Mouse (Mus musculus): Measurements from ENCODE around the gene Stx8. TPM values are rescaled to one million over a fixed set of nuclear protein-coding genes. Genes with fewer than 3 reads are reported as not detected.
A peak's percentile ranks its signal among the peaks of the same experiment; 100 is the strongest.

The Stx8 gene
- polyA plus RNA-seq, 1 experiment = 43.9 TPM

DNA sequence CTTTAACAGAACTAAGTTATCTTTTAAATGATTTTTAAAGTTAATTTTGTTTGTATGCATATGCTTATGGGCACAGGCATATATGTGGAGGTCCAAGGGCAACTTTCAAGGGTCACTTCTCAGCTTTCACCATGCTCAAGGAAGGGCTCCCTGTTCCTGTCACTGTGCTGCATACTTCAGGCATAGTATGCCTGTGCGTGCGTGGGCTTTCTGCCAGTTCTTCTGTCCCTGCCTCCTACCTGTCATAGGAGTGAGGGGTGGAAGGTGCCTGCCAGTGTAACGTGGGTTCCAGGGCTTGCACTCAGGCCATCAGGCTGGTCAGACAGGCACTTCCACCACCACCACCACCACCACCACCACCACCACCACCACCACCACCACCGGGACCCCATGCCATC lies 206.7 kb downstream of the Stx8 start:
- peaks cover 3% of the 10 kb centered on the region for H3K4me1 ChIP-seq (ENCODE audit: control insufficient read depth, insufficient read depth, low read length)
- H3K4me3 ChIP-seq (ENCODE audit: insufficient read depth, low read length) = no peak overlapping the region
- H3K27ac ChIP-seq (ENCODE audit: insufficient read depth, low read length) = no peak overlapping the region
- TF ChIP-seq CTCF (IDR thresholded peaks at IDR 0.05; ENCODE audit: borderline replicate concordance, insufficient read depth, low read length) = no peak
- TF ChIP-seq POLR2A (IDR thresholded peaks at IDR 0.05; ENCODE audit: low read depth, low read length) = no peak

DNA sequence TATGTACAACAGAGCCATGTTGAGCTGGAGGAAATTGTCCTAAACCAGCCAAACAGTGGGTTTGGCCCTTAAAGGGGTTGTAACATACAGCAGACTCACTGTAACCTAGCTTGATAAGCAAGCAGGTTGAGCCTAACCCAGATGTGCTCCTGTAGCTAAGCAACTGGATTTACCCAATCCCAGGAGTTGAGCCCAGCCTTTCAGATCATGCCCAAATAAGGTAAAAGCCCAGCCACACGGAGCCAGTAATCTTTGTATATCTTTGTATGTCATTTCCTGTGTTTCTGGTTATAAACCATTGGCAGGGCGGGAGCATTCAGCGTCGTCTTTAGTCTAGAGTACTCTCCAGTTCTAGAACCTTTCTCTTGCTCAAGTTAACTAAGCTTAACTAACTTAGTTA lies 210.6 kb downstream of the Stx8 start:
- no peak for TF ChIP-seq CTCF (IDR thresholded peaks at IDR 0.05; ENCODE audit: borderline replicate concordance, insufficient read depth, low read length)
- no peak for TF ChIP-seq POLR2A (IDR thresholded peaks at IDR 0.05; ENCODE audit: low read depth, low read length)
- H3K4me1 ChIP-seq (ENCODE audit: control insufficient read depth, insufficient read depth, low read length) = peaks cover 3% of the 10 kb centered on the region; the same call in 1 of the 2 replicates
- no peak overlapping the region for H3K4me3 ChIP-seq (ENCODE audit: insufficient read depth, low read length)
- H3K27ac ChIP-seq (ENCODE audit: insufficient read depth, low read length) = no peak overlapping the region

DNA sequence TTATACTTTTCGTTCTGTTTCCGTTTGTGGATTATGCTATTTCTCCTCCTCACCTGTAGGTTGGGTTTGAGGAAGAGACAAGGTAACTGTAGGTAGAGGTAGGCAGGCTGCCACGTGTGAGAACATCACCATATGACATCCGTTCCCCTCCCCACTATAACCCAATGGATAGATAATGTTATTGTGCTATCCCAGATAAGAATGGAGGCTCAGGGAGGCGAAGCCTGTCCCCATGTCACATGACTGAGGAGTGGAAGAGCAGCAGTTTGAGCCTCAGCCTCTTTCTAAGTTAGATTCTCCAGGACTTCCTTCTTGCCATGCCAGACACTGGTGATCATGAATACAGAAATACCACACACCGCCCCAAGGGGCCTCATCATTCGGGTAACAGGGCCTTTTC lies 211.4 kb downstream of the Stx8 start:
- Histone ChIP-seq H3K4me3 (ENCODE audit: insufficient read depth, low read length) (no peak overlapping the region), H3K4me1 (ENCODE audit: control insufficient read depth, insufficient read depth, low read length) (peaks cover 3% of the 10 kb centered on the region; the same call in 1 of the 2 replicates), H3K27ac (ENCODE audit: insufficient read depth, low read length) (no peak overlapping the region)
- no peak for TF ChIP-seq CTCF (IDR thresholded peaks at IDR 0.05; ENCODE audit: borderline replicate concordance, insufficient read depth, low read length)
- no peak for TF ChIP-seq POLR2A (IDR thresholded peaks at IDR 0.05; ENCODE audit: low read depth, low read length)

DNA sequence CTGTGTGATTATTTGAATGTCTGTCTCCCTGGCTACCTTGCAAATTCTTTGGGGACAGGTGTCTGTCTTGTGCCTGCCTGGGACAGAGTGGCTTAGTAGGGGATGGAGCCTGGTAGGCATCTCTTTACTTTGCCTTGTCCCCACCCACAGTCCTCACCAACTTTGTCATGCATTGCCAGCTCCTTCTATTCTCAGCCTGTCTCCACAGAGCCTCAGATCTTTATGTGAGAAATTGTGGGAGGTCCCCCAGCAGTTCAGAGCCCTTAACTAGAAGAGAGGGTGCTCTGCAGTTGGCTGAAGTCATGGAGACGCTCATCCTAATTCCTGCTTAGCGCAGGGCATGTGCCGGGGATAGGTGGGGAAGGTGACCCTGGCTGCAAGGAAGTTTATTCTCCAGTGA lies 219.7 kb downstream of the Stx8 start:
- Histone ChIP-seq H3K4me1 (ENCODE audit: control insufficient read depth, insufficient read depth, low read length) (no peaks in the 10 kb centered on the region), H3K4me3 (ENCODE audit: insufficient read depth, low read length) (no peak overlapping the region), H3K27ac (ENCODE audit: insufficient read depth, low read length) (no peak overlapping the region)
- no peak for TF ChIP-seq CTCF (IDR thresholded peaks at IDR 0.05; ENCODE audit: borderline replicate concordance, insufficient read depth, low read length)
- no peak for TF ChIP-seq POLR2A (IDR thresholded peaks at IDR 0.05; ENCODE audit: low read depth, low read length)

DNA sequence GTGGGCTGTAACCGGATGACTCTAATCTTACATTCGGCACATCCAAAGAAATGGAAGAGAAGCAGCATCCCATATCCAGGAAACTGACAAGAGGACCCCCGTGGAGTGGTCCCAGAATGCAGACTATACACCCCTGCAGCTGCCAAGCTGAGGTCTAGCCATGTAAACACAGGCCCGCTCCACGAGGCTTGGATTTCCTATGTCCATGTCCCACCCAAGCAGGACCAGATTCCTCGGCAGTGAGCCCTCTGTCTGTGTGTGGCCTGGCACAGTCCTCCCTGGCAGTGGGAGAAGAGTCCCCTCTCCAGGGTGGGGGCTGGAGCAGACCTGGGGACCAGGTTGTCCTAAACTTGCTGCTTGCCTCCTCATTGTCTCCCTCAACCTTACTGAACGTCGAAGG lies 221.2 kb downstream of the Stx8 start:
- Histone ChIP-seq H3K4me3 (ENCODE audit: insufficient read depth, low read length) (no peak overlapping the region), H3K27ac (ENCODE audit: insufficient read depth, low read length) (no peak overlapping the region), H3K4me1 (ENCODE audit: control insufficient read depth, insufficient read depth, low read length) (no peaks in the 10 kb centered on the region)
- TF ChIP-seq CTCF (IDR thresholded peaks at IDR 0.05; ENCODE audit: borderline replicate concordance, insufficient read depth, low read length) = no peak
- TF ChIP-seq POLR2A (IDR thresholded peaks at IDR 0.05; ENCODE audit: low read depth, low read length) = no peak

DNA sequence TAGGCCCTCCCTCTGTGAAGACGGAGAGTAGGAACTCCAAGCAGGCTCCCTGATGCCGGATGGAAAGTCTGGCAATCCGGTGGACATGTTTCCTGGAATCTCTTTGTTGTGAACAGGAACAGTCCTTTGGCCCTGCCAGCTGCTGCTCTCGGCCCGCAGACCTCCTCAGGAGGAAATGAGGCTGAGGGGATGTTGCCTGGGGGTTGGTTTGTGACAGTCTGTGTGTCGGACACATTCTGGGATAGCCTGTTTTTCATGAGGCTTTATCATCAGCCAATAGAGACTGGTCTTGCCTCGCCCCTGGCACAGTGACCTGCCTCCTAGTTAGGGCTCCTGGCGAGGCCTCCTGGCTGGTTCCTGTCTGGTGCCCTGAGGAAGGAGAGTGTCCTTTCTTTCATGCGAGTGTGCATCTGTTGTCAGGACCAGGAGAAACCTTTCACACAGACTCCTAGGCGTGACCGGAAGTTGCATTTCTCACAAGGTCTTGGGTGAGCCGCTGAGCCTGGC lies 222.8 kb downstream of the Stx8 start:
- TF ChIP-seq POLR2A (IDR thresholded peaks at IDR 0.05; ENCODE audit: low read depth, low read length) (no peak), CTCF (IDR thresholded peaks at IDR 0.05; ENCODE audit: borderline replicate concordance, insufficient read depth, low read length) (no peak)
- no peak overlapping the region for H3K27ac ChIP-seq (ENCODE audit: insufficient read depth, low read length)
- H3K4me1 ChIP-seq (ENCODE audit: control insufficient read depth, insufficient read depth, low read length) = peaks cover 3% of the 10 kb centered on the region; the same call in 1 of the 2 replicates
- no peak overlapping the region for H3K4me3 ChIP-seq (ENCODE audit: insufficient read depth, low read length)

DNA sequence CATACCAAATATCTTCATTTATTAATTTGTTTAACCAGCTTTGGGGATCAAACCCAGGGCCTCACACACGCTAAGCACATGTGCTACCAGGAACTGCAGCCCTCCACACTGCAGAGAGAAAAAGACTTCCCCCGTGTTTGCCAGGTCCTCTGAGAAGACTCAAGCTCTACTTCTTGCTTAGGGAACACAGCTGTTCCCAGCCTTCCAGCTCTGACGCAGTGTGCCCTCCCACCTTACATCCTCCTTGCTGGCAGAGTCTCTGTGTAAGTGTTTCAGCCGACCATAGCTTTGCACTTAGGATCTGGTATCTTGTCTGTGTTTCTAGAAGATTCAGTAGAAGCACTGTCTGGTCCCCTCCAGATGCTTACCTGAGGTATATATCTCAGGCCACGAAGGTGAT lies 224.9 kb downstream of the Stx8 start:
- H3K4me1 ChIP-seq (ENCODE audit: control insufficient read depth, insufficient read depth, low read length) = peaks cover 16% of the 10 kb centered on the region
- no peak overlapping the region for H3K4me3 ChIP-seq (ENCODE audit: insufficient read depth, low read length)
- no peak for TF ChIP-seq POLR2A (IDR thresholded peaks at IDR 0.05; ENCODE audit: low read depth, low read length)
- TF ChIP-seq CTCF (IDR thresholded peaks at IDR 0.05; ENCODE audit: borderline replicate concordance, insufficient read depth, low read length) = no peak
- H3K27ac ChIP-seq (ENCODE audit: insufficient read depth, low read length) = no peak overlapping the region

DNA sequence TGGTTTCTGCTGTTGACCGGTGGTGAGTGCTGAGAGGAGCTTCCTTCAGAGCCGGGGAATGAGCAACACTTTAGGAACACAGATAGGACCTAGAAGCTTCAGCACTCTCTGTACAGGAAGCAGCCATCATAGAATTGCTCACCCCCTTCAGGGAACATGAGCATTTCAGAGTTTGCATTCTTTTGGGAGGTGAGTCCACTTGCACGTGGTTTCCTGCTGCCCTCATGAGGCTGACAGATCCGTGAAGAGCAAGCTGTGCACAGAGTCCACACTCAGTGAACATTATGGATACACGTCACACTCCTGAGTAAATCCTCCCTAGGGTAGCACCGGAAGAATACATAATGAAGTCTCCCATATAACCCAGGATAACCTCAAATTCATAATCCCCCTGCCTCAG lies 229.2 kb downstream of the Stx8 start:
- peaks cover 17% of the 10 kb centered on the region for H3K4me1 ChIP-seq (ENCODE audit: control insufficient read depth, insufficient read depth, low read length)
- H3K27ac ChIP-seq (ENCODE audit: insufficient read depth, low read length) = no peak overlapping the region
- H3K4me3 ChIP-seq (ENCODE audit: insufficient read depth, low read length) = no peak overlapping the region
- TF ChIP-seq POLR2A (IDR thresholded peaks at IDR 0.05; ENCODE audit: low read depth, low read length) = no peak
- TF ChIP-seq CTCF (IDR thresholded peaks at IDR 0.05; ENCODE audit: borderline replicate concordance, insufficient read depth, low read length) = peak; percentile 65; the same call in 1 of the 2 replicates

DNA sequence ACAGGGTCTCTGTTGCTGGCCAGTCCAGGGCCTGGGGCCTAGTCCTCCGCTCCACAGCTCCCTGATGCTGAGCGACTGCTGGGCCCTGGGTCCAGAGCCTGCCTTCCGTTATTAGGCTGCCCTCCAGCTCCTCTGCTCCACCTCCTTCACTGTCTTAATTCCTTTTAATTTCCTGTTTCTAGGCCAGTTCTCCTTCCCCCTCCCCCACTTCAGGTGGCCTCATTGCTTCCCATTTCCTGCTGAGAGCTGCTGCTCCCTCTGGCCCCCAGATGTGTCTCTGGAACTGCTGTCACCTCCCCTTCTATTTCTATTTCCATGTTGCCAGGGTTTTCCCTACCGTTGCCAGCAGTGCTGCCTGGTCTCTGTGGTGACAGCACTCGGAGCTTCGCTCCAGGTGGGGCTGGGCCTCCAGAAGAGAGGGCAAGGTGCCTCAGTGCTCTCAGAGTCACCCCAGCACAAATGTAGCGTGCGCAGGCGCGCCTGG lies 229.7 kb downstream of the Stx8 start:
- no peak overlapping the region for H3K27ac ChIP-seq (ENCODE audit: insufficient read depth, low read length)
- TF ChIP-seq CTCF (IDR thresholded peaks at IDR 0.05; ENCODE audit: borderline replicate concordance, insufficient read depth, low read length) (no peak), POLR2A (IDR thresholded peaks at IDR 0.05; ENCODE audit: low read depth, low read length) (no peak)
- peaks cover 17% of the 10 kb centered on the region for H3K4me1 ChIP-seq (ENCODE audit: control insufficient read depth, insufficient read depth, low read length)
- H3K4me3 ChIP-seq (ENCODE audit: insufficient read depth, low read length) = no peak overlapping the region

DNA sequence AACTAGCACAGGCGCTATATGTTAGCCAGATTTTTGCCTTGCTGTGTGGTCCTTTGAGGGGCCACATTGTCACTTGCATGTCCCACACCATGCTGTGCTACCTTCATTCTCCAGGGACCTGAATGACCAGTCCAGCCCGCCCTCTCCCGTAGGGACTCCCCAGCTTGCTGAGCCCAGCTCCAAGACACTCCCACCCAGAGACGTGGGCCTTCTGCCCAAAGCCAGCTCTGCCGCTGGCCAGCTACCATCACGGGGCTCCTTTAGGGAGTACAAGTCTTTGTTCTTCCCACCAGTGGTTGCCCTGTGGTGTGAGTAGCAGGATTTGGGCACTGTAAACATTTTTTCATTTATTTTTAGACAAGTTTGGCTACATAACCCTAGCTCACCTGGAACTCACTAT lies 230.6 kb downstream of the Stx8 start:
- H3K4me3 ChIP-seq (ENCODE audit: insufficient read depth, low read length) = no peak overlapping the region
- H3K27ac ChIP-seq (ENCODE audit: insufficient read depth, low read length) = no peak overlapping the region
- TF ChIP-seq POLR2A (IDR thresholded peaks at IDR 0.05; ENCODE audit: low read depth, low read length) (no peak), CTCF (IDR thresholded peaks at IDR 0.05; ENCODE audit: borderline replicate concordance, insufficient read depth, low read length) (no peak)
- H3K4me1 ChIP-seq (ENCODE audit: control insufficient read depth, insufficient read depth, low read length) = peaks cover 17% of the 10 kb centered on the region
